Mouse (Mus musculus) retina, adult 2 months (tissue): ENCODE data around the gene Lrrfip1.

Source experiments
- DNase-seq: peaks from one replicate; pipeline ENCODE4 v3.0.0-alpha.2; 2012; ENCODE audit warnings: low read depth, low spot score

The Lrrfip1 gene

DNA sequence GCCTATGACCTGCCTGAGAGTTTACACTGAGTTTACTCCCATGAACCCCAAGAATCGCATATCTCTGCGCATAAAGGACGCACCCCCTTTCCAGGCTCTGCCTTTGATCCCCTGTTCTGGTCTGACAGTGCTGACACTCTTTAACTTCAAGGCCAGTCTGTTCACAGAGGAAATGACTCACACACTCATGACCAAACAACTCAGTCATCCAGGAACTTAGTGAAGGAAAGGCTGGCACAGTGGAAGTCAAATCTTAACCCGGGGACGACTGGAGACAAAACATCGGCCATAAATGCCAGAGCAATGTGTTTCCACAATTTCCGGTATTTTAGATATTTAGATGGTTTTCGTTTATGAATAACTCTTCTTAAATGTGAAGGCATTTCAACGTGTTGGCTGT, 25.4 kb downstream of the Lrrfip1 start:
- DNase-seq: no peak

DNA sequence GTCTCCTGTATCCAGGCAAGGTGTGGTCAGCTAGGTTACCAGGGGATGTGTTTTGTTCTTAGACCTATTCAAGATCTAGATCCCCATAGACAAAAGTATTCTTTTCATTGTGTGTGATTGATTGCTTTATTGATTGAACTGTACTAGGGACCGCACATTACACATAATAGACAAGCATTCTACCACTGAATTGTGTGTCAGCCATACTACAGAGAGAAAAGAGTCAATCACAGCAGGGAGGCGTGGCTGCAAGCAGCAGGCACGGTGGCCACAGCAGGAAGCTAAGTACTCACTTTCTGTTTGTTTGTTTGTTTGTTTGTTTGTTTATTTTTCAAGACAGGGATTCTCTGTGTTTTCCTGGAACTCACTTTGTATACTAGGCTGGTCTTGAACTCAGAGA, 25.9 kb downstream of the Lrrfip1 start:
- no peak for DNase-seq

DNA sequence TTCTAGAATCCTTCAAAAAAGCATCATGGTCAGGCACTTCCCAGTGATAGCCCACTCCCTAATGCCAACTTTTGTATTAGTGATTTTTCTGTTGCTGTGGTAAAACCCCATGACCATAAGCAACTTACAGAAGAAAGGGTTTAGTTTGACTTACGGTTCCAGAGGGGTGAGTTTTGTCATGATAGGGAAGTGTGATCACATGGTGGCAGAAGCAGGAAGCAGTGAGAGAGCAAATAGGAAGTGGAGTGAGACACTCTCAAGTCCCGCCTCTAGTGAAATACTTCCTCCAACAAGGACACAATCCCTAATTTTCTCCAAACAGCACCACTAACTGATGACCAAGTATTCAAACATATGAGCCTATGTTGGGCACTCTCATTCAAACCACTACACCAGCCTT, 28.4 kb downstream of the Lrrfip1 start:
- no peak for DNase-seq

DNA sequence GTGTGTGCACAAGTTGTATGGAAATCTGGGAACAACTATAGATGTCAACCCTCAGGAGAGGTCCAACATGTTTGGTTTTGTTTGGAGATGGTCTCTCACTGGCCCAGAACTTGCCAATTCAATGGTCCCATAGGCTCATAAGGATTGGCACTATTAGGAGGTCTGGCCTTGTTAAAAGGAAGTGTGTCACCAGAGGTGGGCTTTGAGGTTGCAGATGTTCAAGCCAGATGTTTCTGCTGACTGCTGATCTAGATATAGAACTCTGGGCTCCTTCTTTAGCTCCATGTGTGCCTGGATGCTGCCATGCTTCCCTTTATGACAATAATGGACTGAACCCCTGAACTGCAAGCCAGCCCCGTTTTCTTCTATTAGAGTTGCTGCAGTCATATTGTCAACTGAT, 31.8 kb downstream of the Lrrfip1 start:
- DNase-seq: no peak

DNA sequence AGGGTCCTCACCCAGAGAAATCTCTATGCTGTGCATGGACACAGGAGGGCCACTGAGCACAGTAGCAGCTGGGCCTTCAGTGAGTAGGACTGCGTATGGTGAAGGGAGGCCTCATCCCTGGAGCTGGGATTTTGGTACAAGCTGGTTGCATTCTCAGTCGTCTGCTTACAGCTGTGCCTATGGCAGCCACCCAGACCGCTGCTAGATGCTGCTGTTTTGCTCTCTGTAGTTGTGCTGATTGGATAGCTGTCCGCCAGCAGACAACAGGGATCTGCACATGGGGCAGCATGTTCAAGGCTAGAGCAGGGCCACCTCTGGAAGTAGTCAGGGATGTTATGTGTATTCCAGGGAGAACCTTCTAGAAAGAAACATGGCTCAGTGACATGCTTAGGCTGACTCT, 33.0 kb downstream of the Lrrfip1 start:
- DNase-seq: no peak

DNA sequence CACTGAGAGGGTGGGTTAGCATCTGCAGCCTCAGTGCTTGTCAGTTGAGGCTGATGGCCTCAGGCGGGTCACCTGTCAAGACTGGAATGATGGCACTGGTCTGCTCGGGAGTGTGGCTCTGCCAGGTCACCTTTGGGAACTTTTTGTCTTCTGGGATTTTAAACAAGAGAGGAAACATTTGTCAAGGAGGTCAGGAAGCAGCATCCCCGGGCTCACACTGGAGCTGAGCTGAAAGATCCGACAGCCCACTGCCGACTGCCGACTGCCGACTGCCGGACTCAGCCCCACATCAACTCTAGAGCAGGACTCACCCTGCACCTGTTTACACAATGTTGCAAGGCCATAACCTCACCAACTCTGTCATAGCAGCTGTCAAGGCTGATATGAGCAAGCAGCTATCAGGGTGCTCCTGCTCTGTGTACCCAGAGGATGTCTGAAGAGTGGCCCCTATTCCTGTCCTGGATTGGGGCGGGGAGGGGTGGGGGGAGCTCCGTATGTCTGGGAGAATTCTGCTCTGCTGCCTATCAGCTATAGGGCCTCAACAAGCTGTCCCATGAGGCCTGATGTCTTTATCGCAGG, 33.9 kb downstream of the Lrrfip1 start:
- DNase-seq: no peak

DNA sequence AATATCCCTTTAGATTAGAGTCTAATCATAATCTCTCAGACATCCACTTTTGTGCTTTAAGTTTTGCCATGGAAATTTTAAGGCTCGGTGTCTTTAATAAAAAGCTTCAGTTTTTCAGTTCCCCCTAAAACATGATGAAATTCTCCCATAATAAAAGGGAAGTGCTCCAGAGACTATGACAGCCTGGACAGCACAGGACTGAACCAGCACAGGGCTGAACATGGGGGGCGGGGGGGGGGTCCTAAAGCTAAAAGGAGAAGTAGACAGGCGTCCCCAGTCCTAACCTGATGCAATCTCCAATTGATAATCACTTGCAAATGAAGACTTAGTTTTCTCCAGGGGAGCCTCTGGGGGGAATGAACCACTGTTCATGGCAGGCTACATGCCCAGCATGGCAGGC, 36.0 kb downstream of the Lrrfip1 start:
- DNase-seq: no peak

DNA sequence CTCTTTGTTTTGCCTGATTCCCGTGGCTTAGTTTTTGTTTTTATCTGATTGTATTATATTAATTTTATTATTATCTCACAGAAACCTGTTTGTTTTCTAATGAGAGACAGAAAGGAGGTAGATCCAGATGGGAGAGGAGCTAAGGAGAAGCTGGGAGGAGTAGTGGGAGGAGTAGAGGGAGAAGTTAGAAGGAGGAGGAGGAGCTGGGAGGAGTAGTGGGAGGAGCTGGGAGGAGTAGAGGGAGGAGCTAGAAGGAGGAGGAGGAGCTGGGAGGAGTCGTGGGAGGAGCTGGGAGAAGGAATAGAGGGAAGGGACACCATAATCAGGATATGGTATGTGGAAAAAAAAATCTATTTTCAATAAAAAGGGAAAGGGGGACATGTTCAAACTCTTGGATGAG, 36.7 kb downstream of the Lrrfip1 start:
- DNase-seq: no peak

DNA sequence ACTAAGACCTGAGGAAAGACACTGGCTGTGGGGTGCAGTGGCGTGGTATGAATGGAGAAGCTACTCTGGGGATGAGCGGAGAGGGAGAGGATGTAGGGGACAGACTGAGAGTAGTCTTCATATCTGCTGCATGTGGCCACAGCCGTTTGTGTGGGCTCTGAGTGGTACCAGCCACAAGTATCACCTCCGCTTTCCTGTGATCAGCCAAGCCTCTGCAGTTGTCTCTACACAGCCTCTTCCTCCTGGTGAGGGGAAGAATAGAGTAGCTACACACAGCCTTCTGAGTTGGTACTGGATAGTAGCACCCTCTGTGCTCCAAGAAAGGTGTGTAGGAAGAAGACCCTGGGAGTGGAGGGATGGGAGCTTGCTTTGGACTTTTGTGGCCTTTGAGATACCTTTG, 38.7 kb downstream of the Lrrfip1 start:
- no peak for DNase-seq

DNA sequence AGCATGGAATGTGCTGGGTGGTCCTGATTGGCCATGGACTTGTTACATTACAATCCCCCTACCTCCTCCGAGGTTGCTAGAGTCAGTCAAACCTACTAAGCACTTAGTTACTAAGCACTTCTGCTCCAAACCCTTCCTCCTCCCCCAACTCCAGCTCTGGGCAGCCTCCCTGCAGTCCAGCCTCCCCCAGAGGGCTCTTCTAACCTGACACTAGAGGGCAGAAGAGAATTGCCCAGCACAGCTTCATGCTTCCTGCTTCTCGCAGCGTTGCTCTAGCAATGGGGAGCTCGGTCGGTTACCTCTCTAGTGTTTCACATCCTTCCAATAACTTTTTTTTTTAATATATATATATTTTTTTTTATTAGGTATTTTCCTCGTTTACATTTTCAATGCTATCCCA, 39.5 kb downstream of the Lrrfip1 start:
- DNase-seq: no peak

DNA sequence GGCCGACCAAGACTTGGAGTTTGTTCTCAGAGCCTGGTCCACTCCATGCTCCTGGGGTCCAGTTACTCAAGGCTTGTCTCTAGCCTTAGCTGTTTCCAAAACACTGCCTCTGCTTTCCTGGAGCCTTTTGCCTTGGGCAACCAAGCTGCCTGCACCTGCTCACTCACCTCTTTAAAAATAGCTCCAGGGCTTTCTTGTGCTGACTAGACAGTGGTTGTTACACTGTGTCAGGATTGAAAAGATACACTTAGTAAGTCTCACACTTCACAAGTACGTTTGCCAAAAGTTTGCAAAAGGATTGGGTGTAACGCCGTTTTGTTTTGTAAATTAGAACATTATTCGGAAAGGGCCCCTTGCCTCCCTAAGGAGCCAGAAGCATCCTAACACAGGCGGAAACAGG, 40.0 kb downstream of the Lrrfip1 start:
- DNase-seq: no peak

DNA sequence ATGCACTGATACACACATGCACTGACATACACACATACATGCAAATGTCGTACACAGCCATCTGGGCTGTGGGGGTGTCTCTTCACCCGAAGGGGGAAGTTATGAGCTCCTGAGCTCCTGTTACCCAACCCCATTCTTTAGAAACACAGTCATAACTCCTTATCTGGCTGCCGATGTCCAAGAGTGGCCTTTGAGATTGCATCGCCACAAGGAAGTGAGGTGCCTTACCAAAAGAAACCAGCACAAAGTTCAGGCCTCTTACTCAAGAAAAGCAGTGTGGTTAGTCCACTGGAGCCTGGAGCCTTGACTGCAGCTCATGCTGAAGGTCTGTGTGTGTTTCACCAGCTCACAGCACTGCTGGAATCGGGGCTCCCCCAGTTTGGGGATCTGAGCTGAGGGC, 43.1 kb downstream of the Lrrfip1 start:
- no peak for DNase-seq

DNA sequence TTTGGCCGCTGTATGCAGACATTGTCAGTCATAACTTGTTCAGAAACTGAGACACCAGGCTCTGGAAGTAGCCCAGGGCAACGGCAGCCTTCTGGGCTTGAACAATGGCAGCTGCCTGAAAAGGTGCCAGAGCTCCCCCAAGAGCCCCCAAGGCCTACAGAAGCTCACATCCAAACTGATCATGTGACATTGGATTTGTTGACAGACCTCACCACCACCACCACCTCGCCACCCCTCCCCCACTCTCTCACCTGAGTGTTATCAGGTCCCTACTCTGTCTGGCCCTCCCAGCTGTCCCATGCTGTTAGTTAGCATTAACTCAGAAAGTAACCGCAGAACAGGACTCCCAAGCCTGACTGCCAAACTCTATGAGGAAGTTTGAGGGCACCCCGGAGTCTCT, 44.7 kb downstream of the Lrrfip1 start:
- no peak for DNase-seq

DNA sequence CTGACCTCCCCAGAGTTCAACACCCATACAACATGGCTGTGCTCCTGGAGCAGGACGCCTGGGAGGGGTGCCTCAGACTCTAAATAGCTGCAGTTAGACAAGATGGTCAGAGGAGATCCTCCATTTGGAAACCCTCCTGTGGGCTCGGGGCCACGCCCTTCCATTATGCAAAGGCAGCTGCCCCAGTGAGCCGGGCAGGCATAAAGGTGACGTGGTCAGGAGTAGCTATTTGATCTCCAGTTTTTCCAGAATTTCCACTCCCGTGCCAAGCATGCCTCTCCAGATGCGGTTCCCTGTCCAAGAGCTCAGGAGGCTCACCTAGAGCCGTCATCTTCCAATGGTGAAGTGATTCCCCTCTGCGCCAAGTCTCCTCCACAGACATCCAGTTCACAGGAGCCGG, 45.6 kb downstream of the Lrrfip1 start:
- DNase-seq: no peak

DNA sequence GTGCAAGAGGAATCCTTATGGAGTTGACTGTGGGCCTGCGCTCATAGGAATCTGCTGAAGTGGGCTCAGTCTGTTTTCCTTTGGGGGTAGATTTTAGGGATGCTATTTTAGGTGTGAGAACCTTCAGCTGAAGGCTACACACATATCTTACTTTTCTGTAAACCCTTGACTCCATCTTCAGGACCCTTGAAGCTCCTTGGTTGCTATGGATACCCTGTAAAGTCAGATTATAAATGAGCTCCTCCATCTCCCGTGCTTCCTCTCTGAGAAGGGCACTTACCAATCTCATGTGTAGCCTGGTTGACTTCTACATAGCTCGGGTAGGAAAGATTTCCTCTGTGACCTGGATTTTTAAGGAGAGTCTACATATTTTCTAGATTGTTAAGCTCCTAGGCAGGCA, 46.1 kb downstream of the Lrrfip1 start:
- DNase-seq: no peak

DNA sequence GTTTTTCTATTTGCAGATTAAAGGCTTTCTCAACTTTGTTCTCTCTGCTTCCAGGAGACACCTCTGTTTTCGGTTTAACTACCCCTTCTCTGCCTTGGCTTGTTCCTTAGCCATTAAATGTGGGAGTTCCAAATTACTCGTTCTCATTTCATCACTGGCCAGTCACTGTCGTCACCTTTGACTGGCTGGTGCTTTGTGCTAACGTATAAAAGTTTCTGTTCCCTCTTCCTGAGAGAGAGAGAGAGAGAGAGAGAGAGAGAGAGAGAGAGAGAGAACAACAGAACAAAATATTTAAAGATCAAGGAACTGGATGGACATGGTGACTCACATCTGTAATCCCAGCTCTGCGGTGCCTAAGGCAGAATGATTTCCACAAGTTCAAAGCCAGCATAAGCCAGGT, 47.7 kb downstream of the Lrrfip1 start:
- DNase-seq: no peak

DNA sequence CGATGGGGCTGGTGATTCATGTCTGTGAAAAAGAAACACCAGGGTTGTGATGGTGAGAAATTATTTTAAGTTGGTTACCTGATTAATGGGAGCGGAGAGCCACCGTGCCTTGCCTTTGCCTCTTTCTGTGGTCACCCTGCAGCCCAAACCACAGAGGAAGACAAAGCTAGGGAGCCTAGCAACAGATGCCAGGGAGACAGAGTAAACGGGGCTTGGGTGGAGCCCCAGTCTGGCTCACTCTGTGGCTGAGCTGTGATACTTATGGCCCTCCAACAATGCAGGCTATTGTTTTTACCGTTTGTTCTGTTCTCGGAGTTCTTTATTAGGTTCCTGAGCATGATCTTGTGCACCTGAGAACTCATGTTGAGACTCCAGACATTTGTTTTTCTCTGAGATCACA, 50.8 kb downstream of the Lrrfip1 start:
- DNase-seq: no peak

DNA sequence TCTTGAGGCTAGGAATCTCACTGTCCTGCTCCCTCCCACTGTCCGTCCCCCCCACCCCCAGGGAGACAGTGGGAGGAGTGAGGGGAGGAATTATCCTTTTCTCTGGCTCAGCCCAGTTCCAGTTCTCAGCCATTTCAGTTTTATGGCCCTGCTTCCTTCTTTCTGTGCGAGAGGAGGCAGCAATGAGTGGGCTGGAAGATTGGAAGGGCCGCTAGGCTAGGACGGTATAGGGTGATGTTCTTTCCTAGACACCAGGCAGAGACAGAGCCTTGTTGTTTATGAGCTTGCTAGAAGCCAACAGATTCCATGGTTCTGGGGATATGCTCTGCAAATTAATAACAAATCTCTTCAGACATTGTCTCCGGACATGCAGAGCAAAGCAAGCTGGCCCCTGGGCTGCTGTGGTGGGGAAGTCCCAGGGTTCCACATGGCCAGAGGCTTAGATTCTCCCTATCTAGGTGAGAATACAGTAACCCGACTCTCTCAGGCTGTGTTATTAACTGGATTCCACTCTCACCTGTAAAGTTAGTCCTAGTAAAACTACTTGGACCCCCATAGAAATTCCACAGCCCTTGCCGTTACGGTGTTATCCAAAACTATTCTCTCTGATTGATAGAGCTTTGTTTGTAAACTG, 53.0 kb downstream of the Lrrfip1 start:
- no peak for DNase-seq

DNA sequence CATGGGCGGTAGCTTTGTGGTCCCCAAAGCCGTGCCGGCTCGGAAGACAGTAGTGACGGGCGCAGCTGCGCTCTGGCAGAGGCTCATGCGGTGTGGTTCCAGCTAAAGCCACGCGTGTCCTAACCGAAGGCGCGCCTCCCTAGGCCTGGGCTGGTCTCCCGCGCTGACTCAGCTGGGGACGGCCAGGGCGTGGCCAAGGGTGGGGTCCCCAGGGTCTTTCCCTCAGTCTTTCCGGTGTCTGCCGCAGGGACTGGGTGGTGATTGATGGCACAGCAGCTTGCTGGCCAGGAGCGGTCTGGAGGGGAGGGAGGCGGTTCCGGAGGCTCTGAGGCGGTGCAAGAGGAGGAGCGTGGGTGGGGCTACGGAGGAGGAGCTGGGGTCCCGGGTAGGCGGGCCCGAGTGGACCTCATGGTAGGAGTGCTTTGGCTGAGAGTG, 54.2 kb downstream of the Lrrfip1 start:
- DNase-seq: no peak

DNA sequence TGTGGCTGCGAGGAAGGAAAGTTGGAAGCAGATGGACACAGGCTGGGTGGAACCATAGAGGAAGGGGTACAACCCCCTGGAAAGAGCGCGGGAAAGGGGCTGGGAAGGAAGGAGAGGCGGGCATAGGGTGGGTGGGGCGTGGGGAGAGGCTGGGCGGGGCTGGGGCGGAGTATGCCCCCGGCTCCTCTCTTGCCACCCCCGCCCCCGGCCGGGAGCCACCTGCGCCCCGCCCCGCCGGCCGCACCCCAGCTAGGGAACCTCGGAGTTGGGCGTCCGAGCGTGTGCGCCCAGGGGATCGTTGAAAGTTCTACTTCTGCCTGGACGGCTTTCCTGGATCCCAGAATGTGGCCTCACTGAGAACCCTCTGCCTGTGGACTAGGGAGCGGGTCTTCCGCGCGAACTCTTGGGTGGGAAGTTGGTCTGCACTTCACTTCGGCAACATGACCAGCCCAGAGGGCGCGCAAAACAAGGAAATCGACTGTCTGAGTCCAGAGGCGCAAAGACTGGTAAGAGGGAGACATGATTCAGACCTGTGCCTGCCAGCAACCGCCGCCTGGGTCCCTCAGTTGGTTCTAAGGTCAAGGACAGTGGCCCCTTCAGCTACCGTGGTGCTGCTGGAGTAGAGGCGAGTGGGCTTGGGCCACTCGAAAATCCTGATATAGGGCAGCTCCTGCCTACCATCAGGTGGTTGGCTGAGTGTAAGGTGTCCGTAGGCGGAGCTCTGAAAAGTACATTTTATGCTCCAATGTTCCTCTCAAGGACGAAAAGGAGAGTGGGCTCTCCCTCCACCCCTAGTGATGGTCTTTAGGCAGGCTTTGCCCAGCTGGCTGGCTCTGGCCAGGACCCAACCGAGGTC, 54.9 kb downstream of the Lrrfip1 start:
- no peak for DNase-seq

DNA sequence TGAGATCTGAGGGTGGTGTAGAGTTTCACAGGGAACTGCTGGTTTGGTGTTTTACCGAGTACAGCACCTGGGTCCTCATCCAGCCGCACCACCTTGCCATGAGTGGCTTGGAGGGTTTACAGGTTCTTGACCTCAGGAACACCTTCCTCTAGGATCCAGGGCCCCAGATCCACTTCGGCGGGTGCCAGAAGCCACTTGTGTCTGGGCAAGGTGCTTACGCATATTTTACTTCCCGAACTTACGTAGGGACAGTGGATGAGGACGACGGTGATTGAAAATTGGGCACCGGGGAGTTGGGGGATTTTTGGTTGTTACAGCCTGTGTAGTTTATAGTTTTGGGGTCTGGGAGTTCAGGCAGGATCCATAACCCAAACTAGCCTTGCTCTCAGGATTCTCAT, 55.5 kb downstream of the Lrrfip1 start:
- no peak for DNase-seq

DNA sequence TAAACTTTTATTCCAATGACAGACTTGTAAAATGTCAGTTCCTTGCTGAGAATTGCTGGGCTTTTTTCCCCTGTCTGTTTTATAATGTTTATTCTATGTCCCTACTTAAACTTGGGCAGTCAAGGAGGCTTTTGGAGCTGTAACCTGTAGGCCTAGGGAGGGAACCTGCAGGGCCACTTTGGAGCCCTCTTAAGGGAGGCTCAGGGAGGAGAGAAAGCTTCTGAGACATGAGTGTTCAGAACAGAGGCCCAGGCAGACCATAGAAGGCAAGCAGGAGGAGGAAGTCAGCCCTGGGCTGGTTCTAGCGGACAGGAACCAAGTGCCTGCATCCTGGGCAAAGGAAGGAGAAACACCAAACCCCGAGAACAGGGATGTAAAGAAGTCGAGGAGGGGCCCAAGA, 56.3 kb downstream of the Lrrfip1 start:
- no peak for DNase-seq

DNA sequence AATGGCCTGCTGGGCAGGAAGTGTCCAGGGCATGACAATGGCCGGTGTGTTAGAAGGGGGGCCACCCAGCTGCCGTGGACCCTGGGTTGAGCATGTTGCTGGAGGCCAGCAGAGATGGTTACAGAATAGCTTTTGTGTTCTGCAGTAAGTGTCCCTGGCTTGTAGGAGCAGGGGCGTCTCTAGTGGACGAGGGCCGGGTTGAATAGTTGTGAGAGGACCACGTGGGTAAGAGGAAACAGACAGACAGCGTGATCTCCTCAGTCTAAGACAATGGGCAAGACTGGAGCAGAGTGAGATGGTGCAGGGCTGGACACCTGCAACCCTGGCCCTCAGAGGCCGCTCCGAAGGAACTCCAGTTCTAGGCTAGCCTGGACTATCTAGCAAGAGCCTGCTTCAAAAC, 57.2 kb downstream of the Lrrfip1 start:
- DNase-seq: no peak
